Mouse (Mus musculus): ENCODE results near the gene Pcnx.
A peak's percentile ranks its signal among the peaks of the same experiment; 100 is the strongest.

Pcnx gene

GRCm38 (mm10) chr12:81904456-81904855 lies 44.6 kb downstream of the Pcnx start:
- no peak for DNase-seq (ENCODE audit: low spot score in 2 of 2)

GRCm38 (mm10) chr12:81905865-81906264 lies 46.0 kb downstream of the Pcnx start:
- DNase-seq (ENCODE audit: low spot score in 2 of 2): no peak

GRCm38 (mm10) chr12:81907741-81908357 lies 48.0 kb downstream of the Pcnx start:
- DNase-seq (ENCODE audit: low spot score in 2 of 2): no peak

GRCm38 (mm10) chr12:81910439-81910838 lies 50.6 kb downstream of the Pcnx start:
- no peak for DNase-seq (ENCODE audit: low spot score in 2 of 2)

- peak; percentile 63 to 74 for DNase-seq (ENCODE audit: low spot score in 2 of 2)
Observed at GRCm38 (mm10) chr12:81915176-81915950, 55.5 kb downstream of the Pcnx start.

- DNase-seq (ENCODE audit: low spot score in 2 of 2): no peak
Observed at GRCm38 (mm10) chr12:81918346-81918745, 58.5 kb downstream of the Pcnx start.

- DNase-seq (ENCODE audit: low spot score in 2 of 2): no peak
Observed at GRCm38 (mm10) chr12:81918886-81919285, 59.1 kb downstream of the Pcnx start.

- no peak for DNase-seq (ENCODE audit: low spot score in 2 of 2)
Observed at GRCm38 (mm10) chr12:81920027-81920426, 60.2 kb downstream of the Pcnx start.

- no peak for DNase-seq (ENCODE audit: low spot score in 2 of 2)
Observed at GRCm38 (mm10) chr12:81920614-81921013, 60.8 kb downstream of the Pcnx start.

- DNase-seq (ENCODE audit: low spot score in 2 of 2): no peak
Observed at GRCm38 (mm10) chr12:81921785-81922184, 62.0 kb downstream of the Pcnx start.

GRCm38 (mm10) chr12:81922838-81923237 lies 63.0 kb downstream of the Pcnx start:
- DNase-seq (ENCODE audit: low spot score in 2 of 2): no peak

- DNase-seq (ENCODE audit: low spot score in 2 of 2): no peak
Observed at GRCm38 (mm10) chr12:81927163-81927562, 67.3 kb downstream of the Pcnx start.

- no peak for DNase-seq (ENCODE audit: low spot score in 2 of 2)
Observed at GRCm38 (mm10) chr12:81927643-81928381, 68.0 kb downstream of the Pcnx start.

GRCm38 (mm10) chr12:81928382-81928770 lies 68.6 kb downstream of the Pcnx start:
- no peak for DNase-seq (ENCODE audit: low spot score in 2 of 2)

GRCm38 (mm10) chr12:81932015-81932414 lies 72.2 kb downstream of the Pcnx start:
- DNase-seq (ENCODE audit: low spot score in 2 of 2): no peak

GRCm38 (mm10) chr12:81933430-81933829 lies 73.6 kb downstream of the Pcnx start:
- no peak for DNase-seq (ENCODE audit: low spot score in 2 of 2)

GRCm38 (mm10) chr12:81934510-81934909 lies 74.7 kb downstream of the Pcnx start:
- no peak for DNase-seq (ENCODE audit: low spot score in 2 of 2)

- no peak for DNase-seq (ENCODE audit: low spot score in 2 of 2)
Observed at GRCm38 (mm10) chr12:81936066-81936465, 76.2 kb downstream of the Pcnx start.

GRCm38 (mm10) chr12:81941191-81941590 lies 81.4 kb downstream of the Pcnx start:
- no peak for DNase-seq (ENCODE audit: low spot score in 2 of 2)

GRCm38 (mm10) chr12:81943331-81944062 lies 83.7 kb downstream of the Pcnx start:
- DNase-seq (ENCODE audit: low spot score in 2 of 2): no peak

- DNase-seq (ENCODE audit: low spot score in 2 of 2): no peak
Observed at GRCm38 (mm10) chr12:81949026-81949425, 89.2 kb downstream of the Pcnx start.

- no peak for DNase-seq (ENCODE audit: low spot score in 2 of 2)
Observed at GRCm38 (mm10) chr12:81950016-81950415, 90.2 kb downstream of the Pcnx start.

Data from urinary bladder, postnatal 36 days (tissue).